Mouse (Mus musculus): ENCODE measurements around the gene Filip1. TPM values are rescaled to one million over a fixed set of nuclear protein-coding genes. Genes with fewer than 3 reads are reported as not detected.

Gene Filip1
- total RNA-seq, 2 experiments from 2014 or later: 17.6 to 18.8 TPM

DNA sequence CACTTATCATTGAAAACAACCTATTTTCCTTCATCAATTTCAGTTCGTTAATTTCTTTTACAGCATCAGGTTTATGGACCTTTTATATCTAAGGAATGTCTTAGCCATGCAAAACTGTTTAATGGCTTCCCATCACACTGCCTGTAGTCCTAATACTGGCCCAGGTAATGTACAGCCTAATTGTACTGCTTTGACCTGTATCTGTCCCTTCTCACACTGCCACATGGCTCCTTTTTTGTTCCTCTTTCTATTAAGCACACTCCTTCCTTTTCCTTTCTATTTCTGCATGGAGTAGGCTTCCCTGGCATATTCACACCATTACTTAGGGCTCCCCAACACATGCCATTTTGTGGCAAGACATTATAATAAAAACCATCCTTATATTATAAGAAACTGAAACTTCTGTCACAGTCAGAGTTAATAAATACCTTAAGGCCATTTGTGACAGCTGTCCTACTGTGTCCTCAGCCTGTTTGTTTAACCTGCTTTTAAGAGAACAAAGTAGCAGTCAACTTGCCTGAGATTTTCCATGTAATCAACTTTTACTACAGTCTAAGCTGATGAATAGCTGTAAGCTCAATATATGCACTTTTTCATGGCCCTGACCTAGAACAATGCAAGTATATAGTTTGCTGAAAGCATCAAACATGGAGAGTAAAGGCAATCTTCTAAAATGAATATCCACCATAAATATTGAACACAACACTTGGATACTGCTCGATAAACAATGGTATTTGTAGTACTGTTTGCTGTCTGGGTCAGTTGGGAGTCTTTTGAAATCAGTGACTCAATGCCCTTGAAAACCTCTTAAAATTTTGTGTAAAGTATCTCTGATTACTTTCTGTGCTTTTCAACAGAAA, 227.5 kb downstream of the Filip1 start:
- DNase-seq (ENCODE audit: low spot score in 2 of 2): no peak

DNA sequence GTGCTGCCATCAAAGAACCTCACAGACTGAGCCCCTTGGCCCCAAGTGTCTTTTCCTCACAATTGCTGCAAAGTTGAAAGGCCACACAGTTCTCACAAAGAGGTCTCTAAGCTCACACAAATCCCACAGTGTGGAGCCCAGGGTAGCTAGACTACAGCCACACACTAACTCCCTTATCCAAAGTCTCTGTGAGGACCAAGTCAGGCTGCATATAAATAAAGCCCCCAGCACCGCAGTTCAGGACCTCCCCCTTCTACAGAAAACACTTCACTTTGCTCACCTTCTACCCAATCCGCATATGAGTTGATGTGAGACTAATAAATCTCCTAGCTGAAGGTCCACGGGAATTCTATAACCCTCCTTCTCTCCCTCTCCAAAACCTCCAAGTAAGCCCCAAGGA, 228.2 kb downstream of the Filip1 start:
- DNase-seq (ENCODE audit: low spot score in 2 of 2): no peak

DNA sequence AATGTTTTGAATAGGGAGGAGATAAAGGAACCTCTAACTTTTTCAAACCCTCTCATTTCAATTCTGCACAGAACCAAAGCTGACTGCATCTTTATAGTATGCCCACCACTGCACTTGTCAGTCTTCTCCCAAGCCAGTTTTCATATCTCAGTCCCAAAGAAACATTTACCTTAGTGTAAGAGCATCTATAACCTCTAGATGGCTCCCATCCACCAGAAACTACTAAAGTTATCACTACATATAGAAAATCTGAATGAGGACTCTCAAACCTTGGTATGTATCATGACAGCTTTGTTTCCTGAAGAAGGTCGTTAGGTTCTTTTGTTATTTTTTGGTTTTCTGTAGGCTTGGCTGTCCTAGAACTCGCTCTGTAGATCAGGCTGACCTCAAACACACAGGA, 233.3 kb downstream of the Filip1 start:
- no peak for DNase-seq (ENCODE audit: low spot score in 2 of 2)

DNA sequence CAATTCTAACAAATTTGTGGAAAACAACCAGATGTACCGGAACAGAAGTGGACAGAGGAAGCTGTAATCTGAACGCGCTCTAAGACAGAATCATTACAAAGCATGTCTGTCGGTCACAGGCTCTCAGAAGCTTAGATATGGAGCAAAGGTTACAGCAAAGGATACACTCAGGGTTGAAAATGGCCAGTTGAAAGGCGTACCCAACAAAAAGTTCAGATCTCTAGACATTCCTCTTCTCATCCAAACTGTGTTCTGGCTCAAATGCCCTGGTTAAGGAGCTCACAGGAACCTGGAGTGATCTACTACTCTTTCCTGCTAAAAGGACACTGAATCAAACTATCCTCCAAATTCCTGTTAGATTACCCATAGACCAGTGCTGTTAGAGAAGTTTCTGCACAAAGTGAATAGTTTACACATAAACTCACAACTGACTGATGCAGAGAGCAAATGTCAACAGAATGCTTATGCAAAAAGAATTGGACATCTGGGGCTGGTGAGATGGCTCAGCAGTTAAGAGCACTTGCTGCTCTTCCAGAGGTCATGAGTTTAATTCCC, 245.6 kb downstream of the Filip1 start:
- no peak for DNase-seq (ENCODE audit: low spot score in 2 of 2)

DNA sequence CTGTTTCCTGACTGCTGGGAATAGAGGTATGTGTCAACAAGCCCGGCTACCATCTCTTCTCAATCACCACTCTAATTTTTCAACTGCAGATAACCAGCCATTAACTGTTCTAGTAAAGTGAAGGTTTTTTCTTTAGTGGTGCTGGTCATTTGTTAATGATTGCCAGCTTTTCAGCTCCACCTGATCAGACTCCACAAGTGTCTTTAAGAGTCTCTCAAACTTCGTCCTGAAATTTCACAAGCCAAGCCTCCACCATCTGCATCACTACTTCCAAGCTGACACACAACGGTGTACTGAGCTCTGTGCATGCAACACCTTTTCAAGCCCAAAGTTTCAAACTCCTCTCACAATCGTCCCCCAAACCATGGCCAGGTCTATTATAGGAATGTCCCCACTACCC, 247.3 kb downstream of the Filip1 start:
- DNase-seq (ENCODE audit: low spot score in 2 of 2): no peak

Other genes starting within 250 kb of the Filip1 start
- 100 to 1,000 TPM; 165 to 176 TPM for gene Tmem30a, start 219.3 kb downstream of the Filip1 start, total RNA-seq (2021)
- gene Senp6, start 54.1 kb upstream of the Filip1 start, total RNA-seq (2021): 100 to 1,000 TPM; 106 to 111 TPM
- 10 to 100 TPM; 59.0 to 72.6 TPM for gene Myo6, start 152.2 kb upstream of the Filip1 start, total RNA-seq (2021)